Mouse (Mus musculus) liver, embryonic 14.5 days (tissue): ENCODE data around the gene Gtf3c6.

Experiments used
- CTCF ChIP-seq: IDR thresholded peaks from 2 replicates; pipeline ENCODE4 v1.5.1; 2016; ENCODE audit warnings: antibody characterized with exemption, low read depth, control low read depth
- EP300 ChIP-seq: IDR thresholded peaks from 2 replicates; pipeline ENCODE4 v1.6.1; 2016; ENCODE audit warnings: antibody characterized with exemption, low read depth

- TF ChIP-seq EP300 = no peak
- TF ChIP-seq CTCF = no peak
Measured at GRCm38 (mm10) chr10:40275991-40276390, 18.1 kb upstream of the Gtf3c6 start.
